Mouse (Mus musculus) hindbrain, embryonic 16.5 days (tissue): ENCODE measurements at regions not wholly inside any gene's neighbourhood (a gene's known extent, or its start where the extent isn't known, plus 50 kb on each side); places are given as distances from the start of the nearest gene placed in this dataset.

Experiments
- ATAC-seq: fragments of 200-750 bp; cut with Nextera tagmentation; 2 replicates; pipeline ENCODE4 v1.8.0; 2017; ENCODE audit warnings: moderate TSS enrichment, moderate library complexity
- H3K27ac ChIP-seq: fragments of 300-500 bp; sonication (generic); 2 replicates; pipeline ENCODE4 v1.5.1; 2014; ENCODE audit warnings: low read depth, mild to moderate bottlenecking, control low read depth, low read length, moderate library complexity
- H3K27me3 ChIP-seq: fragments of 300-500 bp; sonication (generic); replicated peaks from 2 replicates; pipeline ENCODE4 v1.6.1; 2014; ENCODE audit warnings: low read length; ENCODE audit not compliant: control insufficient read depth, insufficient read depth
- H3K36me3 ChIP-seq: fragments of 300-500 bp; sonication (generic); 2 replicates; pipeline ENCODE4 v1.6.1; 2014; ENCODE audit warnings: mild to moderate bottlenecking, low read length, moderate library complexity, mixed read lengths; ENCODE audit not compliant: control insufficient read depth, insufficient read depth
- H3K4me1 ChIP-seq: fragments of 300-500 bp; sonication (generic); 2 replicates; pipeline ENCODE4 v1.6.1; 2014; ENCODE audit warnings: low read depth, low read length; ENCODE audit not compliant: control insufficient read depth, insufficient read depth
- H3K4me2 ChIP-seq: fragments of 300-500 bp; sonication (generic); 2 replicates; pipeline ENCODE4 v1.6.1; 2014; ENCODE audit warnings: mild to moderate bottlenecking, low read length, control low read depth, moderate library complexity
- H3K4me3 ChIP-seq: fragments of 300-500 bp; sonication (generic); 2 replicates; pipeline ENCODE4 v1.5.1; 2014; ENCODE audit warnings: mild to moderate bottlenecking, low read length, control low read depth, moderate library complexity
- H3K9ac ChIP-seq: fragments of 300-500 bp; sonication (generic); 2 replicates; pipeline ENCODE4 v1.6.1; 2014; ENCODE audit warnings: low read depth, mild to moderate bottlenecking, control low read depth, low read length, moderate library complexity
- H3K9me3 ChIP-seq: fragments of 300-500 bp; sonication (generic); 2 replicates; pipeline ENCODE4 v1.6.1; 2014; ENCODE audit warnings: mild to moderate bottlenecking, low read length, moderate library complexity; ENCODE audit not compliant: control insufficient read depth
- WGBS: fragments of 180-500 bp; shearing (Covaris S2); extraction: QIAGEN DNeasy Blood & Tissue Kit; methylation state at CpG from one replicate; pipeline ENCODE4 v1.1.7; 2014; 5-methylcytosine and 5-hydroxymethylcytosine counted together

- Histone ChIP-seq H3K27me3 (no peaks in the 10 kb centered on the region), H3K36me3 (no peaks in the 10 kb centered on the region), H3K27ac (no peak overlapping the region), H3K9ac (no peak overlapping the region), H3K4me3 (no peak overlapping the region), H3K4me1 (no peaks in the 10 kb centered on the region), H3K9me3 (no peaks in the 10 kb centered on the region), H3K4me2 (no peak overlapping the region)
- ATAC-seq = no peak
Observed at GRCm38 (mm10) chr17:93532535-93532934, 333.7 kb downstream of the Adcyap1 start.

GRCm38 (mm10) chr17:93534945-93535344, 336.1 kb downstream of the Adcyap1 start:
- Histone ChIP-seq H3K4me3 (no peak overlapping the region), H3K36me3 (no peaks in the 10 kb centered on the region), H3K9ac (no peak overlapping the region), H3K4me2 (no peak overlapping the region), H3K4me1 (no peaks in the 10 kb centered on the region), H3K27ac (no peak overlapping the region), H3K9me3 (no peaks in the 10 kb centered on the region), H3K27me3 (no peaks in the 10 kb centered on the region)
- ATAC-seq = no peak
- WGBS = 91% methylated on average over 2 of the region's 2 CpGs

GRCm38 (mm10) chr17:93535751-93536150, 336.9 kb downstream of the Adcyap1 start:
- no peak for ATAC-seq
- H3K4me3 ChIP-seq = no peak overlapping the region
- H3K9ac ChIP-seq = no peak overlapping the region
- H3K9me3 ChIP-seq = no peaks in the 10 kb centered on the region
- H3K27me3 ChIP-seq = no peaks in the 10 kb centered on the region
- no peak overlapping the region for H3K27ac ChIP-seq
- H3K36me3 ChIP-seq = no peaks in the 10 kb centered on the region
- no peak overlapping the region for H3K4me2 ChIP-seq
- no peaks in the 10 kb centered on the region for H3K4me1 ChIP-seq

GRCm38 (mm10) chr17:93541795-93542194, 343.0 kb downstream of the Adcyap1 start:
- Histone ChIP-seq H3K9ac (no peak overlapping the region), H3K4me3 (no peak overlapping the region), H3K36me3 (no peaks in the 10 kb centered on the region), H3K4me2 (no peak overlapping the region), H3K27ac (no peak overlapping the region), H3K9me3 (no peaks in the 10 kb centered on the region), H3K4me1 (no peaks in the 10 kb centered on the region), H3K27me3 (no peaks in the 10 kb centered on the region)
- no peak for ATAC-seq

- H3K9ac ChIP-seq = no peak overlapping the region
- no peak for ATAC-seq
- H3K9me3 ChIP-seq = no peaks in the 10 kb centered on the region
- H3K36me3 ChIP-seq = no peaks in the 10 kb centered on the region
- H3K27ac ChIP-seq = no peak overlapping the region
- no peak overlapping the region for H3K4me2 ChIP-seq
- H3K27me3 ChIP-seq = no peaks in the 10 kb centered on the region
- no peak overlapping the region for H3K4me3 ChIP-seq
- H3K4me1 ChIP-seq = no peaks in the 10 kb centered on the region
Observed at GRCm38 (mm10) chr17:93550339-93550738, 351.5 kb downstream of the Adcyap1 start.

GRCm38 (mm10) chr17:93555872-93556271, 357.1 kb downstream of the Adcyap1 start:
- WGBS = 65% methylated on average over 1 of the region's 1 CpGs
- ATAC-seq = no peak

GRCm38 (mm10) chr17:93563277-93563772, 364.5 kb downstream of the Adcyap1 start:
- H3K36me3 ChIP-seq = no peaks in the 10 kb centered on the region
- H3K27ac ChIP-seq = no peak overlapping the region
- H3K9me3 ChIP-seq = no peaks in the 10 kb centered on the region
- H3K9ac ChIP-seq = no peak overlapping the region
- H3K4me1 ChIP-seq = no peaks in the 10 kb centered on the region
- 70% methylated on average over 1 of the region's 1 CpGs for WGBS
- H3K4me3 ChIP-seq = no peak overlapping the region
- no peak for ATAC-seq
- H3K4me2 ChIP-seq = no peak overlapping the region
- H3K27me3 ChIP-seq = no peaks in the 10 kb centered on the region

More at GRCm38 (mm10) chr17:93555872-93556271, 357.1 kb downstream of the Adcyap1 start:
- no peaks in the 10 kb centered on the region for H3K36me3 ChIP-seq
- H3K4me3 ChIP-seq = no peak overlapping the region
- H3K27ac ChIP-seq = no peak overlapping the region
- no peaks in the 10 kb centered on the region for H3K9me3 ChIP-seq
- no peak overlapping the region for H3K4me2 ChIP-seq
- H3K27me3 ChIP-seq = no peaks in the 10 kb centered on the region
- H3K9ac ChIP-seq = no peak overlapping the region
- no peaks in the 10 kb centered on the region for H3K4me1 ChIP-seq

GRCm38 (mm10) chr17:93579981-93580380, 381.2 kb downstream of the Adcyap1 start:
- H3K9ac ChIP-seq = no peak overlapping the region
- WGBS = 91% methylated on average over 5 of the region's 5 CpGs

GRCm38 (mm10) chr17:93598181-93598685, 399.4 kb downstream of the Adcyap1 start:
- no peaks in the 10 kb centered on the region for H3K27me3 ChIP-seq
- no peaks in the 10 kb centered on the region for H3K9me3 ChIP-seq
- no peaks in the 10 kb centered on the region for H3K4me1 ChIP-seq
- no peak overlapping the region for H3K27ac ChIP-seq
- no peaks in the 10 kb centered on the region for H3K36me3 ChIP-seq
- no peak for ATAC-seq
- H3K9ac ChIP-seq = no peak overlapping the region
- no peak overlapping the region for H3K4me3 ChIP-seq
- 95% methylated on average over 2 of the region's 2 CpGs for WGBS
- H3K4me2 ChIP-seq = no peak overlapping the region

More at GRCm38 (mm10) chr17:93579981-93580380, 381.2 kb downstream of the Adcyap1 start:
- ATAC-seq = no peak
- Histone ChIP-seq H3K27ac (no peak overlapping the region), H3K4me2 (no peak overlapping the region), H3K9me3 (no peaks in the 10 kb centered on the region), H3K4me3 (no peak overlapping the region), H3K27me3 (no peaks in the 10 kb centered on the region), H3K36me3 (no peaks in the 10 kb centered on the region), H3K4me1 (no peaks in the 10 kb centered on the region)

GRCm38 (mm10) chr17:93600236-93600635, 401.4 kb downstream of the Adcyap1 start:
- Histone ChIP-seq H3K27ac (no peak overlapping the region), H3K4me2 (no peak overlapping the region), H3K27me3 (no peaks in the 10 kb centered on the region), H3K4me1 (no peaks in the 10 kb centered on the region), H3K4me3 (no peak overlapping the region), H3K9me3 (no peaks in the 10 kb centered on the region), H3K36me3 (no peaks in the 10 kb centered on the region), H3K9ac (no peak overlapping the region)
- WGBS = 86% methylated on average over 3 of the region's 3 CpGs
- ATAC-seq = no peak
